ENCODE assay signal across 22 mouse cellular contexts in the genomic region with DNA sequence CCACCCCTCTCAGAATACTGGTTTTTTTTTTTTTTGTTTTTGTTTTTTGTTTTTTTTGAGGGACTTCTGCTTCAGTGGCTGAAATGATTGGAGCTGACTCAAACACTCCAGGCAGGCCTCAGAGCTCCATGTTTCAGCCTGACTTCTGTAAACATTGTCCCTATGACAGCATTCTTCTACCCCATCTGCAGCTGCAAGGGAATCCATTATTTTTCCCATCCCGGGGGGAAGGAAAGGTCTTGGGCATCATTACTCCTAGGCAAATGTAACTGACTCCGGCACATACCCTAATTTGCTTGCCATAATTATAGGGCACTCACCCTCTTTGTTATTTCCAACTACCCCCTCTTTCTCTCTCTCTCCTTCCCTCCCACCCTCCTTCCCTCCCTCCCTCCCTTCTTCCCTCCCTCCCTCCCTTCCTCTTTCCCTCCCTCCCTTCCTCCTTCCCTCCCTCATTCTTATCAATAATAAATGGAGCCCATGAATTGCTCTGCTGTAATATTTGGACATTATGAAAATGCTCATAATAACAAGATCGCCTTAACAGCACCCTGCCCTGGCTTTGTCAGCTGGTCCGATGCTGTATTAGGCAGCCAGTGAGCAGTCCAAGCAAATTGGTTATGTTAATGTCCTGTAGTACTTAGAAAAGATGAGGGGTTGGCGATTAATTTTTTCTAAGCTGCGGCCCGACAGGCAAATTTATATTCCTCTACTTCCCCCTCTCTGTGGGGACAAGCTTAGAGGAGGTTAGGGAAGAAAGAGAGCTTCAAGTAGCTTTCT.
DNase-seq lines count a peak whose midpoint lies in the region; ATAC-seq lines count a peak whose summit lies in the region.
"Had no signal": no experiment of that assay in that cellular context is flagged by ENCODE, and none has a peak within 500 bp of the region (broad histone marks: within the 10 kb centered on the region; RNA-seq: fewer than 3 reads in every experiment).

No protein-coding gene starts in this region.

- WGBS in hindbrain, embryonic 13.5 days = 54% methylated on average over 7 of the region's 7 CpGs
- 77% methylated on average over 7 of the region's 7 CpGs for WGBS in hindbrain, embryonic 10.5 days
- 51% methylated on average over 7 of the region's 7 CpGs for WGBS in forebrain, embryonic 16.5 days
- WGBS in liver, embryonic 12.5 days (ENCODE audit: insufficient replicate concordance) = 67% methylated on average over 7 of the region's 7 CpGs

- H3K4me1 ChIP-seq in hindbrain, embryonic 13.5 days (replicated peaks) = peaks cover 6% of the 10 kb centered on the region; the same call in 1 of the 2 replicates
- H3K4me1 ChIP-seq in hindbrain, embryonic 10.5 days (replicated peaks) = no peaks in the 10 kb centered on the region
- H3K4me1 ChIP-seq in forebrain, embryonic 16.5 days (replicated peaks; ENCODE audit: control insufficient read depth, insufficient read depth, low read length) = no peaks in the 10 kb centered on the region
- H3K4me1 ChIP-seq in liver, embryonic 12.5 days = no peaks in the 10 kb centered on the region
- H3K4me1 ChIP-seq: embryonic facial prominence, embryonic 15.5 days; heart, embryonic 12.5 days; limb, embryonic 10.5 days had no signal

- H3K36me3 ChIP-seq in hindbrain, embryonic 13.5 days = no peaks in the 10 kb centered on the region
- H3K36me3 ChIP-seq in hindbrain, embryonic 10.5 days = no peaks in the 10 kb centered on the region
- H3K36me3 ChIP-seq in forebrain, embryonic 16.5 days (ENCODE audit: control insufficient read depth, insufficient read depth) = no peaks in the 10 kb centered on the region
- H3K36me3 ChIP-seq in liver, embryonic 12.5 days = no peaks in the 10 kb centered on the region
- H3K36me3 ChIP-seq: embryonic facial prominence, embryonic 15.5 days; heart, embryonic 12.5 days; limb, embryonic 10.5 days had no signal

- H3K9me3 ChIP-seq in hindbrain, embryonic 13.5 days = no peaks in the 10 kb centered on the region
- H3K9me3 ChIP-seq in hindbrain, embryonic 10.5 days = no peaks in the 10 kb centered on the region
- H3K9me3 ChIP-seq in forebrain, embryonic 16.5 days (ENCODE audit: control insufficient read depth, low read length) = no peaks in the 10 kb centered on the region
- H3K9me3 ChIP-seq in liver, embryonic 12.5 days (replicated peaks) = no peaks in the 10 kb centered on the region
- H3K9me3 ChIP-seq: embryonic facial prominence, embryonic 15.5 days; heart, embryonic 12.5 days; limb, embryonic 10.5 days had no signal

- H3K4me3 ChIP-seq in hindbrain, embryonic 13.5 days = no peak overlapping the region
- no peak overlapping the region for H3K4me3 ChIP-seq in hindbrain, embryonic 10.5 days
- H3K4me3 ChIP-seq in forebrain, embryonic 16.5 days (replicated peaks; ENCODE audit: low read length) = no peak overlapping the region
- H3K4me3 ChIP-seq in liver, embryonic 12.5 days = no peak overlapping the region
- H3K4me3 ChIP-seq: embryonic facial prominence, embryonic 15.5 days; heart, embryonic 12.5 days; limb, embryonic 10.5 days had no signal

- ATAC-seq in hindbrain, embryonic 13.5 days (ENCODE audit: low FRiP score) = peak; percentile 39; the same call in 1 of the 2 replicates
- ATAC-seq in forebrain, embryonic 16.5 days = peak; percentile 80
- ATAC-seq in liver, embryonic 12.5 days = no peak
- ATAC-seq: intestine, embryonic 16.5 days had no signal

- peak overlapping the region; percentile 23; the same call in 1 of the 2 replicates for H3K27ac ChIP-seq in hindbrain, embryonic 13.5 days
- H3K27ac ChIP-seq in hindbrain, embryonic 10.5 days = no peak overlapping the region
- H3K27ac ChIP-seq in forebrain, embryonic 16.5 days (ENCODE audit: low read length) = no peak overlapping the region
- no peak overlapping the region for H3K27ac ChIP-seq in liver, embryonic 12.5 days
- H3K27ac ChIP-seq: embryonic facial prominence, embryonic 15.5 days; hindbrain, embryonic 14.5 days; limb, embryonic 10.5 days had no signal

- H3K9ac ChIP-seq in hindbrain, embryonic 13.5 days = no peak overlapping the region
- H3K9ac ChIP-seq in forebrain, embryonic 16.5 days (replicated peaks; ENCODE audit: low read depth, low read length) = no peak overlapping the region
- H3K9ac ChIP-seq in liver, embryonic 12.5 days = no peak overlapping the region
- H3K9ac ChIP-seq: embryonic facial prominence, embryonic 15.5 days; heart, embryonic 12.5 days; hindbrain, embryonic 14.5 days had no signal

- no peak overlapping the region for H3K4me2 ChIP-seq in hindbrain, embryonic 13.5 days
- no peak overlapping the region for H3K4me2 ChIP-seq in forebrain, embryonic 16.5 days (ENCODE audit: low read length)
- H3K4me2 ChIP-seq in liver, embryonic 12.5 days = no peak overlapping the region
- H3K4me2 ChIP-seq: embryonic facial prominence, embryonic 15.5 days; heart, embryonic 12.5 days; hindbrain, embryonic 14.5 days had no signal

- DNase-seq in embryo, embryonic 11 days = peak; percentile 7
- DNase-seq in embryo, embryonic 10 days (ENCODE audit: low spot score) = no peak
- DNase-seq in hindbrain, embryonic 10.5 days (ENCODE audit: low spot score) = no peak
- peak; percentile 64 for DNase-seq in Muller cell, postnatal 12 days (ENCODE audit: inconsistent ontology term)
- DNase-seq in frontal cortex, adult 2 months (ENCODE audit: extremely low spot score in 1 of 2, low spot score in 1 of 2) = no peak
- DNase-seq: cerebellum, adult 9-10 months; gastrocnemius, postnatal 14 days; heart, adult 11 months; heart, postnatal 10 days; kidney, adult 9 months; kidney, postnatal 14 days; liver; lung, postnatal 10 days; thymus, postnatal 14 days had no signal

- H3K27me3 ChIP-seq in hindbrain, embryonic 13.5 days = no peaks in the 10 kb centered on the region
- H3K27me3 ChIP-seq in hindbrain, embryonic 10.5 days (ENCODE audit: insufficient read depth, poor library complexity, severe bottlenecking) = no peaks in the 10 kb centered on the region
- no peaks in the 10 kb centered on the region for H3K27me3 ChIP-seq in forebrain, embryonic 16.5 days (replicated peaks; ENCODE audit: control insufficient read depth, insufficient read depth, low read length)
- no peaks in the 10 kb centered on the region for H3K27me3 ChIP-seq in liver, embryonic 12.5 days (replicated peaks)
- H3K27me3 ChIP-seq: embryonic facial prominence, embryonic 15.5 days; heart, embryonic 12.5 days had no signal

Comparison
In these comparisons a context has a peak if more than half of its experiments do, and no peak if none do; other contexts are left out.
1. DNase-seq: peak in embryo, embryonic 11 days (single experiment) and Muller cell, postnatal 12 days (single experiment); none in embryo, embryonic 10 days (single experiment), hindbrain, embryonic 10.5 days (single experiment) and frontal cortex, adult 2 months (0 of 2).